Mouse (Mus musculus) liver, adult 2 months (tissue): Measurements from ENCODE around the gene Srsf1.

Experiments used
- CTCF ChIP-seq: fragments of 200-500 bp; IDR thresholded peaks from 2 replicates; pipeline ENCODE4 v1.5.1; 2011; ENCODE audit warnings: low read depth, low read length, control low read depth
- POLR2A ChIP-seq: fragments of 200-500 bp; IDR thresholded peaks from 2 replicates; pipeline ENCODE4 v1.6.1; 2011; ENCODE audit warnings: low read length, control low read depth; ENCODE audit not compliant: insufficient read depth; ENCODE audit errors: extremely low read depth

DNA sequence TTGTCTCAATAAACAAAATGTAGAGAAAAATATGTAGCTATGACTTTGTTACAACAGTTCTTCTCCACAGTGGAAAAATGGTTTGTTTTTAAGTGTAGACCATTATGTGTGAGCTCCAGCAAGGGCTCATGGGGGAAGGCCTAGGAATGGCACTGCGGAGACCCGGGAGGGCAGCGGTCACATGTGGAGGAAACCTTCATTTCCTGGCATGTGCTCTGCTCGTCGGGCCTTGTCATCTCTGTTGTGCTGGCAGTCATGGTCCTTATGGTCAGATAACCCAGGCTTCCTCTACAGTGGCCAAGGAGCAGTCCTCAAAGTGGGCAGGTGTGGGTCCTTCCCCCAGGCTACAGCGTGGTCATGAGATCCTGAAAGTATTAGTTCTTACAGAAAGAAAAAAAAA is 36.5 kb downstream of the Srsf1 start:
- no peak for TF ChIP-seq CTCF
- no peak for TF ChIP-seq POLR2A
